Mouse (Mus musculus): Measurements from ENCODE around the gene Tnfrsf13c.

Gene Tnfrsf13c

DNA sequence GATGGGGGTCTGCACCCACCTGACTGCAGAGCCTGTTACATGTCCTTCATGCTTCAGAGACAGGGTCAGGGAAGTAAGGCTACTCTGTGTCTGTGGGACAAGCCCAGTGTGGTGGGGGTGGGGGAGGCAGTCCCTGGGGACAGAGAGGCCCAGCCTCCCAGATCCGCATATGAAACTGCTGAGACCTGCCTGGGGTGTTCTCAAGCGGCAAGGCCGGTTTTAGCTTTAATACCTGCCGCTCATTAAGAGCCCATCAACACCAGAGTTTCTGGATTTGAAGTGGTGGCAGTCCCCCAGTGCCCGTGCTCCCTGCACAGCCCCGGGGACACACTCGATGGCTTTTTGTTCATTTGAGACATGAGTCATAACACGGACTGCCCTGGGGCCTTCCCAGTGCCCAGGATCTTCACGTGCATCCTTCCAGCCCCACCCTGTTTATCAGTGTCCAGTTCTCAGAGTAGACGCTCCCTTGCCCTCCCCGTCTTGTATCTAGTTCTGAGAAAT is 5.4 kb upstream of the Tnfrsf13c start:
- DNase-seq = no peak

GRCm38 (mm10) chr15:82225769-82226168 is 1.6 kb upstream of the Tnfrsf13c start:
- no peak for DNase-seq

- DNase-seq = no peak
Observed at GRCm38 (mm10) chr15:82224602-82225215, 540 bp upstream of the Tnfrsf13c start.

DNA sequence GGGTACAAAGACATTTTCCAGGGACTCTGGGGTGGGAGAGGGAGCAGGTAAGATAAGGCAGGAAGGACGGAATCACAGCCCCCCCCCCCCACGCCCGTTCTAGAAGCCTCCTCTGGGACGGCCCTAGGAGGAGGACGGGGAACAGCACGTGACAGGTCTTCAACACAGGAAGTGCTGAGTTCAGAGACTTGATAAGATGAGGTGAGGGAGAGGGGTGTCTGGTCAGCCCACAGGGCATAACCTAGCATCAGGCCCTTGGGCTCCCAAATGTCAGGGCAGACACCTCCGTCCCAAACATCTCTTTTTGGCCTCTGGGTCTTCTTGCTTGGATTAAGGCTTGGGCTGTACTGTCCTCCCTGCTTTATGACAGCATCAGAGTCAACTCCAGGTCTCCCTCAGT is 918 bp downstream of the Tnfrsf13c start:
- no peak for DNase-seq

- no peak for DNase-seq
Observed at GRCm38 (mm10) chr15:82221104-82221860, 2.9 kb downstream of the Tnfrsf13c start.

DNA sequence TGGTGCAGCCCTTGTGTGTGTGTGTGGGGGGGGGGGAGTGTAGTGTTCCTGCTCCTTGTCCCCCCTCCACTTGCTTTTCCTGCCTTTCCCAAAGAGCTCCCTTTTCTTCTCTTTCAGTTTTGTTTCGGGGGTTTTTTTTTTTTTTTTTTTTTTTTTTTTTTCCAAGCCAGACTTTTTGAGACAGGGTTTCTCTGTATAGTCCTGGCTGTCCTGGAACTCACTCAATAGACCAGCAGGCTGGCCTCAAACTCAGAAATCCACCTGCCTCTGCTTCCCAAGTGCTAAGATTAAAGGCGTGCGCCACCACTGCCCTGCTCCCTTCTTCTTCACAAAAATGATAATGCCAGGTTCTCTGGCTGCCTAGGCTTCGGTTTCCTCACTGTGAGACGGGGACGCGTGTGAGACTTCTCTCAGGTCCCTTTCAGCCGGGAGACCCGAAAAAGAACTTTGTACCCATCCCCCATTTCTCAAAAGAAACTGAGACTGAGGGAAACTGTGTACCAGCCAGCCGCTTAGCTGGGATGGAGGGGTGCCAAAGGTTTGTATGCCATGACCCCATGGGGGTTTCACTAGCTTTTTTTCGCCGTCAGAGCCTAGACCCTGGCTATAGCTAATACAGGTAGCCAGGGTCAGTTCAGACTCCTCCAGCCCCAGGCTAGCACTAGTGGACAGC is 4.0 kb downstream of the Tnfrsf13c start:
- DNase-seq = no peak

DNA sequence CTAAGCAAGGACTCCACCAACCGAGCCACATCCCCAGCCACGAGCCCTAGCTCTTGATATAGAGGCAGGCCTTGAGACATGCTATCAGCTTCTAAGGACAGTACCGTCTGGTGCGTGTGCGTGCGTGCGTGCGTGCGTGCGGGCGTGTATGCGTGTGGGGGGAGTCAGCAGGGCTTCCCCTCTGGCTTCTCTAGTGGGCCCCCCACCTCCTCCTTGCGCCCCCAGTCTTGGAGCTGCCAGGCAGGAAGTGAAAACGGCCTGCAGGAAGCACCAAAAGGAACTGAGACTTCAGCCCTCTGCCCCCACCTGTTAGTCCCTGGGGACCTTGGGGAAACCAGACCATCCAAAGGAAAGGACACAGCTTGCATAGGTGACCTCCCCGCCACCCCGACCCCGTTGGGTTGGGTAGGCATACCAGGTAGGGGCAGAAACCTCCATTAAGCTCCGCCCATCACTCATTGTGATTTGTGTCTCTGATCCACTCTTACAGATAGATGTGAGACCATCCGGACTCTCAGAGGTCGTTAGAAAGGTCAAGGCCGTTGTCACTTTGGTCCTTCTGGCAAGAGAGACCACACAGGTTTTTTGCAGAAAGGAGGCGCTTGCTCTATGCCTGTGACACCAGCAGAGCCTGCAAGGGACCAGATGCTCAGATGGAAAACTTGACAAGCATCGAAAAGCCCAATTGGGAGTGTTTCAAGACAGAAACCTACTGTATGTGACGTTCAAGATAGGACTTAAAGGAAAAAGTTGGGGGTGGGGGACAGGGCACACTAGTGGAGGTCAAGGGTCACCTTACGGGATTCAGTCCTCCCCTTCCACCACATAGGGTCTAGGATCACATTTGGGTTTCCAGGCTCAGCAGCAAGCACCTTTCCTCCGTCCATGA is 5.1 kb downstream of the Tnfrsf13c start:
- DNase-seq = no peak

DNA sequence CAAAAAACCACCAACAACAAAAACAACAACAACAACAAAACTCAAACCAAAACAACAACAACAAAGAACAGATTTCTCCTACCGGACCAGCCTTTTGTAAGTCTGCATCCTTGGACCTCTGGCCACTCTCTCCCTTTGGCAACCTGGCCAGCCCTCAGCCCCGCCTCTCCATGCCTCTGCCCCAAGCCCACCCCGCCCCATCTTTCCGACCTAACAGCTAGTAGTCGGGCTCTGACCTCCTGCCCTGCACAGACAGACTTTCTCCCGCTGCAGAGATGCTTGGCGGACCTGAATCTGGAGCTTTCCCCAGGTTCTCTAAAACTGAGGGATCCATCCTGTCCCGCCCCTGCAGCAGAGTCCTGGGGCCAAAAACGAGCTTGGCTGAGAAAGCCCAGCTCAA is 6.2 kb downstream of the Tnfrsf13c start:
- DNase-seq = no peak

- DNase-seq = no peak
Observed at GRCm38 (mm10) chr15:82217039-82217438, 7.1 kb downstream of the Tnfrsf13c start.

DNA sequence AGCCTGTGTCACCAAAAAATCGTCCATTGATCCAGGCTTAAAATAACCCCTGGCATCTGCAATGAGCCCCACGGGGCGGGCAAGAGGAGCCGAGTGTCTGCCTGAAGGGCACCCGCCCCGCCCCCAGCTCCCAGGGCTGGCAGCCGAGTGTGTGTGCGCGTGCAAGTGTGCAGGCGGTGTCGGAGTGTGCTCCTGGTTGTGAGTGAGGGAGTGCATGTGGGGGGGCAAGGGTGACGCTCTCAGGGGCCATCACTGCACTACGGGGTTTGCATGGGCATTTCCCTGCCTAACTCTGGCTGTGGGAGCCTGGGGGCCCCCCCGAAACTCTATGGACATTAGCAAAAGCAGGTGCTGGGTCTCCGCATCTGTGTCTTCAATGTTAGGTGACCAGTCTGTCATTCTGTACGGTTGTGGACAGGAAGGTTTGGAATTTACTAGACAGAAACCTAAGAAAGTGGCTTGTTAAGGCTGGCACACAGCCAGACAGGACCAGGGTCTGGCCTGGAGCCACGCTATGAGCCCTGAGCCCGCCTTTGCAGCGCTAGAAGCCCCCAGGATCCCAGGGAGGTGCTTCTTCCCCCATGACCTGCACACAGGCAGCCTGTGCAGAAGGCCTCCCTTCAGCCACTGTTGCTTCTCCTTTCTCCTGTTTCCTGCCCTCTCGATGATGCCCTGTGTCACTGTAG is 7.9 kb downstream of the Tnfrsf13c start:
- peak; percentile 57 to 70 for DNase-seq

- peak; percentile 66 to 74 for DNase-seq
Observed at GRCm38 (mm10) chr15:82215332-82216046, 8.7 kb downstream of the Tnfrsf13c start.

DNA sequence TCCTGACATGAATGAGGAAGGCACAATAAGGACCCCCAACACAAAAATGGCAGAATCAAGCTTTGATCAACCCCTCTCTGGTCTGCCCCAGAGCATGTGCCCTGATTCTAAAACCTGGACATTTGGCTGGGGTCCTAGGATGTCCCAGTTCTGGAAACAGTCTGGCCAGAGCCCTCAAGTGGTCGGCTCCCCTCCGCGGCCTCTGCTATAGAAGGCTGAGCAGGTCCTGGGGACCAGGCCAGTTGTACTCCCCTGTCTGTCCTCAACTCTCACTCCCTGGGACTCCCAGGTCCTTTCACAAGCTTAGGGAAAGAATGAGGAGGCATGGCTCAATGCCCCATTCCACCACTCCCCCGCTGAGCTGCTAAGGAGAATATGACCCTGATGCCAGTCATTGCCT is 10.9 kb downstream of the Tnfrsf13c start:
- DNase-seq = peak in 1 of 2 experiments; percentile 49

- peak in 1 of 2 experiments; percentile 86 for DNase-seq
Observed at GRCm38 (mm10) chr15:82212752-82213063, 11.5 kb downstream of the Tnfrsf13c start, which contains the start of gene Shisa8. Gene Shisa8 (minus strand): TSS chr15:82212815.

- DNase-seq = peak; percentile 80
Observed at GRCm38 (mm10) chr15:82211911-82212751, 12.0 kb downstream of the Tnfrsf13c start.

- DNase-seq = no peak
Observed at GRCm38 (mm10) chr15:82211281-82211680, 12.9 kb downstream of the Tnfrsf13c start.

DNA sequence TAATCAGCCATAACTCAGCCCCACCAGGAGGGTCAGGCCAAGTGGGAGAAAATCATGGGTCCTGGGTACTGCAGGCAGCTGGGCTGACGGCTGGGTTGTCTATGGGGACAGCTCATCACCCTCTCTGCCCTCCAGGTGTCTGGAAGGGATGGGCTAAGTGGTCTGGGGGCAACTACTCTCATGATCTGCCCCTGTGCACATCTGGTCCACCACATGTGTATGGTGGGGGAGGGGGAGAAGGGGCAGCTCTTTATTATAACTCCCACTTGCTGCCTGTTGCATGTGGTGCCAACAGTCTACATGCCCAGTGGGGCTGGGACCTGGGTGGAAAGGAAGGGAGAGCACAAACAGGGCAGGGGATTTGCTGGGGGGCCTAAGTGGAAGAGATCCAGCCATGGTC is 13.4 kb downstream of the Tnfrsf13c start:
- peak in 1 of 2 experiments; percentile 37 for DNase-seq

GRCm38 (mm10) chr15:82209295-82210050 is 14.7 kb downstream of the Tnfrsf13c start:
- peak; percentile 56 to 72 for DNase-seq

DNA sequence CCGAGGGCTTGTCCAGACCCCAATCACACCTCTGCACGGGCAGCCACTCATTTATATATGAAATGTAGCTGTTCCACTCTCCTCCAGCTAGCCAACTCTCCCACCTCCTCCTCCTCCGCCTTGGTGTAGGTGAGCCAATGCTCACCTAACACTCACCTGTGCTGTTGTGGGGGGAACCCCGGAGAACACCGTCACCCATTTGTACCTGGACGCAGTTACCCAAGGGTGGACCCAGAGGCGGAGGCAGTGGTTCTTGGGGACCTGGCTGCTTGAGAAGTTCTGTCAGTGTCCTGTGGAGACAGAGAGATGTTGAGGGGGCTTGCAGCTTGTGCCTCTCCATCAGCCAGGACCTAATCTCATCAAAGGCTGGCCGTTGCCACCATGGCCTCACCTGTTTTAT is 15.9 kb downstream of the Tnfrsf13c start:
- no peak for DNase-seq

DNA sequence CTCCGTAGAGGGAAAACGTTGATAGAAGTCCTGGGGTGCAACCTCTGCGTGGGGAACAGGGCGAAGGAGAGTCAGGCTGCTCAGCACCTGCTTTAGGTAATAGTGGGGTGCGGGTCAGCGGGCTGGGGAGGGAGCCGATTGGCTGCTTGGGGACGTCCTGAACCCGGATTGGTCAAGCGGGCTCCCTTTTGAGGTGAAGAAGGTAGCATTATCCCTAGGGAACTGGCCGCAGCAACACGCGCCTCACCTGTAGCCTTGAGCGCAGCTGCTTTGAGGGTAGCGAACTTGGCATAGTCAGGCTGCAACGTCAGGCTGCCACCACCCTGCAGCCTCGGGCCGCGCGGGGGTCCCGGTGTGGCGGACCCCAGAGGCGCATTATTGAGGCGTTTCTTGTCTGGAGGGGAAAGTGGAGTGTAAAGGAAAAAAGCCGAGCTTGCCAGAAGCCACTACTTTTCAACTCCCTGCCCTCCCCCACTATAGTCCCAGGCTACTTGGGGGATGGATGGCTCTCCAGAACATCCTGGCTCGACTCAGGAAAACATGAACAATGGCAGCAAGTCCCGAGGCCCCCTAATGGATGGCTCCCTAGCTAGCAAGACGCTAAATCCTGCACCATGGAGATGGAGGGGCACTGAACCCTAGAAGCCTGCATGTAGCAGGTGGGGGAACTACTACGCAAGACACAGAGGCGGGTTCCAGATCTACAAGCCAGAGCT is 16.5 kb downstream of the Tnfrsf13c start:
- DNase-seq = peak in 1 of 2 experiments; percentile 45

Measured in cerebellum, postnatal 25 days (tissue).